Mouse (Mus musculus) adrenal gland, adult 2 months (tissue): Measurements from ENCODE around the gene Olfr68. TPM values are rescaled to one million over a fixed set of nuclear protein-coding genes. Genes with fewer than 3 reads are reported as not detected.
"Not testable (repeated sequence)": the region's sequence is repeated elsewhere in the genome, so short reads cannot be mapped to it uniquely, and the experiment has no call there.

Experiments used
- DNase-seq: peaks from one replicate; pipeline ENCODE4 v3.0.0; 2021
- polyA plus RNA-seq: library from polyadenylated mRNA; depleted of rRNA; stranded (reverse); fragments of >200 nt; gene quantifications from 2 replicates; pipeline ENCODE4 v1.2.3, GENCODE M21; 2012; rRNA removed
- total RNA-seq, 2 experiments: library from RNA; stranded (reverse); gene quantifications; 2 replicates each; pipeline ENCODE4 v1.2.3; 2021

The Olfr68 gene
- total and polyA plus RNA-seq, 3 experiments, result not detected

DNA sequence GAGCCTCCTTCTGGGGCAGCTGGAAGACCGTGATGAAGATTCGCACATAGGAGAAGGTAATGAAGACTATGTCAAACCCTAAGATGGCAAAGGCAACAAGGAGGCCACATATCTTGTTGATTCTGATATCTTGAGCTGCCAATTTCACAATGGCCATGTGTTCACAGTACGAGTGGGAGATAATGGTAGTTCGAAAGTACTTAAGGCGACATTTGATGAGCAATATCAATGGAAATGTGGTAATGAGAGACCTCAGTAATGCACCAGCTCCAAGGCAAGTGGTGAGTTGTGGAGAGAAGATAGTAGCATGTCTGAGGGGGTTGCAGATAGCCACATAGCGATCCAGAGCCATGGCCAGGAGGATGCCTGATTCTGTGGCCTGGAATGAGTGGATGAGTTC lies 11.8 kb downstream of the Olfr68 start:
- DNase-seq, result not testable (repeated sequence)

DNA sequence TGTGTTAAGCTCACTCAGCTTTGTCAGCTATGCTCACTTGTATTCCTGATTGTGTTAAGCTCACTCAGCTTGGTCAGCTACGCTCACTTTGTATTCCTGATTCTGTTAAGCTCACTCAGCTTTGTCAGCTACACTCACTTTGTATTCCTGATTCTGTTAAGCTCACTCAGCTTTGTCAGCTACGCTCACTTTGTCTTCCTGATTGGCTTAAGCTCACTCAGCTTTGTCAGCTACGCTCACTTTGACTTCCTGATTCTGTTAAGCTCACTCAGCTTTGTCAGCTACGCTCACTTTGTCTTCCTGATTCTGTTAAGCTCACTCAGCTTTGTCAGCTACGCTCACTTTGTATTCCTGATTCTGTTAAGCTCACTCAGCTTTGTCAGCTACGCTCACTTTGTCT lies 17.3 kb downstream of the Olfr68 start:
- not testable (repeated sequence) for DNase-seq

DNA sequence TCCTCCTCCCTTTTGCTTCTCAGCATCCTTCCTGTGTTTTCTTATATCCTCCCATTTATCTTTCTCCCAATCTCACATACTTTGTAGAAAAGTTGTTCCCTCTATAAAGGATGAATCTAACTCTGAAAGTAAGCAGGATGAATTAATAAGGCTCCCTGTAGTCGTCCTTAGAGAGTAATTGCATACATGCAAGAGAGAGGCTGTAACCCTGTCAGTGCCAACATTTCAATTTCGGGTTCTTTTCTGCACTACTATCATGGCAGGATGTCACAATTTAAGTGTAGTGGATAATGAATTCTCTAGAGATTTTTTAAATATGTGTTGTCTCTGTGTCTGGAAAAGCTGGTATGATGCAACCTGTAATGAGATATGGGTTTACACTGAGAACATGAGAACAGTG lies 22.3 kb downstream of the Olfr68 start, which contains the start of gene Olfr630:
Gene Olfr630, minus strand, starts transcription at position 101 of the 400 bp plus-strand sequence.
- no peak for DNase-seq

DNA sequence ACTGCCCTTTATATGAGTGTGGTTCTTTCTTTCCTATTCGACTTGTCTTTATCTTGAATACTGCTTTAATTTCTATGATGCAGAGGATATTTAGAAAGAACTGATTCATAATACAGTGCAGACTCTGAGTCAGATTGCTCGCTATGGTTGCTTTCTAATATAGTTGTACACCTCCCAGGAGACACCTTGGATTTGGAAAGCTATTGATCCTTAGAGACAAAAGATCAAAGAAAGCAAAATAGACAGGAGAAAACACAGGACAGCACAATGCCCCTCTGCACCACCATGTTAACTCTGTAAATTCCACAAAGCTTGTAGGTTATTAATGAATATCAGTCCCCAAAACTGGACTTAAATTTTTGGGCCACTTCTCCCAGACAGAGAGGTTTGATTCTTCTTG lies 34.7 kb downstream of the Olfr68 start, which contains the start of gene Olfr629:
Gene Olfr629, minus strand, starts transcription at position 101 of the 400 bp plus-strand sequence.
- DNase-seq, result no peak

DNA sequence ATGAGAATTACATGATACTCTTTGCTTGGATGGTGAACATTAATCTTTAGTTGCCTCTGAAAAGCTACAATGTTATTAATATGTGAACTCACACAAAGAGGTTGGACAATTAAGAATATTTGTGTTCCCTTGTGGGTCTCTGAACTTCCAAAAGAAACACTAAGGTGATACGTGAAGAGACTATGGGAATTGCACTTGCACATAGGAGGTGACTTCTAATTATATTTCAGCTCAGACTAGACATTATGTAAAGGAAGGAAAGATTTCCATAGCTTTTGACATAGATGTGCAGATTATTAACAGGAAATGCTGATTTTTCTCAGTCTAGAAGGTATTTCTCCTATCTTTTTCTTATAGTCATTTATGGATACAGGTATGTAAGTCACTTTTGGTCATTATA lies 49.4 kb downstream of the Olfr68 start, which contains the start of gene Olfr628:
Gene Olfr628, plus strand, starts transcription at position 301 of the 400 bp plus-strand sequence.
- DNase-seq, result no peak

Other genes starting within 250 kb of the Olfr68 start
Only the 30 nearest of the 33 such genes appear.
- gene Olfr613, start 231.6 kb downstream of the Olfr68 start, total RNA-seq, result not detected
- gene Olfr613, start 231.6 kb downstream of the Olfr68 start, polyA plus RNA-seq, result not detected in 2 replicates
- gene Olfr615, start 223.6 kb downstream of the Olfr68 start, total RNA-seq, result not detected
- not detected in 2 replicates for gene Olfr615, start 223.6 kb downstream of the Olfr68 start, polyA plus RNA-seq
- not detected for gene Olfr616, start 210.6 kb downstream of the Olfr68 start, total RNA-seq
- gene Olfr616, start 210.6 kb downstream of the Olfr68 start, polyA plus RNA-seq, result not detected in 2 replicates
- gene Olfr617, start 206.6 kb downstream of the Olfr68 start, total RNA-seq, result not detected
- gene Olfr617, start 206.6 kb downstream of the Olfr68 start, polyA plus RNA-seq, result not detected in 2 replicates
- not detected for gene Olfr618, start 189.6 kb downstream of the Olfr68 start, total RNA-seq
- not detected in 2 replicates for gene Olfr618, start 189.6 kb downstream of the Olfr68 start, polyA plus RNA-seq
- gene Olfr619, start 179.1 kb downstream of the Olfr68 start, total RNA-seq, result not detected
- not detected in 2 replicates for gene Olfr619, start 179.1 kb downstream of the Olfr68 start, polyA plus RNA-seq
- not detected for gene Olfr620, start 167.2 kb downstream of the Olfr68 start, total RNA-seq
- gene Olfr620, start 167.2 kb downstream of the Olfr68 start, polyA plus RNA-seq, result not detected in 2 replicates
- not detected for gene Olfr622, start 137.0 kb downstream of the Olfr68 start, total RNA-seq
- not detected in 2 replicates for gene Olfr622, start 137.0 kb downstream of the Olfr68 start, polyA plus RNA-seq
- not detected for gene Olfr623, start 116.0 kb downstream of the Olfr68 start, total RNA-seq
- gene Olfr623, start 116.0 kb downstream of the Olfr68 start, polyA plus RNA-seq, result not detected in 2 replicates
- gene Olfr624, start 108.5 kb downstream of the Olfr68 start, total RNA-seq, result not detected
- not detected in 2 replicates for gene Olfr624, start 108.5 kb downstream of the Olfr68 start, polyA plus RNA-seq
- not detected for gene Olfr625-ps1, start 97.0 kb downstream of the Olfr68 start, total RNA-seq
- not detected in 2 replicates for gene Olfr625-ps1, start 97.0 kb downstream of the Olfr68 start, polyA plus RNA-seq
- gene Olfr243, start 65.0 kb downstream of the Olfr68 start, total RNA-seq, result not detected
- gene Olfr243, start 65.0 kb downstream of the Olfr68 start, polyA plus RNA-seq, result not detected in 2 replicates
- not detected for gene Olfr628, start 49.3 kb downstream of the Olfr68 start, total RNA-seq
- not detected in 2 replicates for gene Olfr628, start 49.3 kb downstream of the Olfr68 start, polyA plus RNA-seq
- not detected for gene Olfr629, start 34.8 kb downstream of the Olfr68 start, total RNA-seq
- not detected in 2 replicates for gene Olfr629, start 34.8 kb downstream of the Olfr68 start, polyA plus RNA-seq
- not detected for gene Olfr630, start 22.4 kb downstream of the Olfr68 start, total RNA-seq
- gene Olfr630, start 22.4 kb downstream of the Olfr68 start, polyA plus RNA-seq, result not detected in 2 replicates
- gene Olfr69, start 8.1 kb downstream of the Olfr68 start, total RNA-seq, result not detected
- gene Olfr69, start 8.1 kb downstream of the Olfr68 start, polyA plus RNA-seq, result not detected in 2 replicates
- not detected for gene Olfr67, start 12.1 kb upstream of the Olfr68 start, total RNA-seq
- not detected in 2 replicates for gene Olfr67, start 12.1 kb upstream of the Olfr68 start, polyA plus RNA-seq
- gene Hbb-bt, start 34.3 kb upstream of the Olfr68 start, total RNA-seq, result 100 to 1,000 TPM; 120 to 218 TPM
- gene Hbb-bt, start 34.3 kb upstream of the Olfr68 start, polyA plus RNA-seq, result 48.3 and 61.8 TPM in 2 replicates
- gene Hbb-bs, start 48.4 kb upstream of the Olfr68 start, total RNA-seq, result 1,000 to 10,000 TPM; 1,531 to 2,097 TPM
- gene Hbb-bs, start 48.4 kb upstream of the Olfr68 start, polyA plus RNA-seq, result 569 and 814 TPM in 2 replicates
- gene Hbb-bh2, start 60.8 kb upstream of the Olfr68 start, total RNA-seq, result not detected
- not detected in 2 replicates for gene Hbb-bh2, start 60.8 kb upstream of the Olfr68 start, polyA plus RNA-seq
- gene Hbb-bh1, start 63.5 kb upstream of the Olfr68 start, total RNA-seq, result not detected
- not detected in 2 replicates for gene Hbb-bh1, start 63.5 kb upstream of the Olfr68 start, polyA plus RNA-seq
- gene Hbb-y, start 73.5 kb upstream of the Olfr68 start, total RNA-seq, result not detected
- not detected in 2 replicates for gene Hbb-y, start 73.5 kb upstream of the Olfr68 start, polyA plus RNA-seq
- not detected for gene Olfr66, start 106.6 kb upstream of the Olfr68 start, total RNA-seq
- not detected in 2 replicates for gene Olfr66, start 106.6 kb upstream of the Olfr68 start, polyA plus RNA-seq
- not detected for gene Olfr64, start 114.8 kb upstream of the Olfr68 start, total RNA-seq
- gene Olfr64, start 114.8 kb upstream of the Olfr68 start, polyA plus RNA-seq, result not detected in 2 replicates
- not detected for gene Olfr65, start 123.8 kb upstream of the Olfr68 start, total RNA-seq
- not detected in 2 replicates for gene Olfr65, start 123.8 kb upstream of the Olfr68 start, polyA plus RNA-seq
- gene Olfr631, start 149.1 kb upstream of the Olfr68 start, total RNA-seq, result not detected
- gene Olfr631, start 149.1 kb upstream of the Olfr68 start, polyA plus RNA-seq, result not detected in 2 replicates
- not detected for gene Olfr632, start 154.6 kb upstream of the Olfr68 start, total RNA-seq
- not detected in 2 replicates for gene Olfr632, start 154.6 kb upstream of the Olfr68 start, polyA plus RNA-seq
- not detected for gene Olfr633, start 164.7 kb upstream of the Olfr68 start, total RNA-seq
- gene Olfr633, start 164.7 kb upstream of the Olfr68 start, polyA plus RNA-seq, result not detected in 2 replicates
- not detected for gene Olfr635, start 191.5 kb upstream of the Olfr68 start, total RNA-seq
- not detected in 2 replicates for gene Olfr635, start 191.5 kb upstream of the Olfr68 start, polyA plus RNA-seq
- not detected for gene Olfr638, start 219.0 kb upstream of the Olfr68 start, total RNA-seq
- gene Olfr638, start 219.0 kb upstream of the Olfr68 start, polyA plus RNA-seq, result not detected in 2 replicates